Mouse (Mus musculus) E14TG2a.4 (cell line): ENCODE results near the gene Itpr2.
"Not testable (repeated sequence)": the region's sequence is repeated elsewhere in the genome, so short reads cannot be mapped to it uniquely, and the experiment has no call there.

ENCODE experiments used
- H3K27me3 ChIP-seq: 2 replicates; pipeline ENCODE4 v1.6.1; 2014; ENCODE audit warnings: low read length, control low read depth; ENCODE audit not compliant: insufficient read depth
- H3K36me3 ChIP-seq: 2 replicates; pipeline ENCODE4 v1.6.1; 2014; ENCODE audit warnings: low read length, control low read depth; ENCODE audit not compliant: insufficient read depth
- H3K4me1 ChIP-seq: replicated peaks from 2 replicates; pipeline ENCODE4 v1.6.1; 2014; ENCODE audit warnings: low read depth, low read length, control low read depth
- H3K4me3 ChIP-seq: replicated peaks from 2 replicates; pipeline ENCODE4 v1.5.1; 2014; ENCODE audit warnings: mild to moderate bottlenecking, low read length
- H3K9me3 ChIP-seq: 2 replicates; pipeline ENCODE4 v1.6.1; 2014; ENCODE audit warnings: low read length, control low read depth
- CTCF ChIP-seq: conservative IDR thresholded peaks from 2 replicates; pipeline ENCODE4 v1.5.1; 2014; ENCODE audit warnings: low read length
- NANOG ChIP-seq: IDR thresholded peaks from 2 replicates; pipeline ENCODE4 v1.6.1; 2014; ENCODE audit warnings: borderline replicate concordance, low read length, mixed read lengths
- POU5F1 ChIP-seq: IDR thresholded peaks from 2 replicates; pipeline ENCODE4 v1.6.1; 2014; ENCODE audit warnings: low read length, borderline replicate concordance

Itpr2 gene

GRCm38 (mm10) chr6:146473216-146473955 lies 28.6 kb downstream of the Itpr2 start:
- no peaks in the 10 kb centered on the region for H3K36me3 ChIP-seq
- H3K27me3 ChIP-seq: peaks cover 3% of the 10 kb centered on the region; the same call in 1 of the 2 replicates
- TF ChIP-seq CTCF (no peak), NANOG (no peak), POU5F1 (no peak)
- H3K4me1 ChIP-seq: peaks cover 3% of the 10 kb centered on the region; the same call in 1 of the 2 replicates
- H3K4me3 ChIP-seq: no peak overlapping the region
- H3K9me3 ChIP-seq: no peaks in the 10 kb centered on the region

GRCm38 (mm10) chr6:146470378-146470777 lies 31.6 kb downstream of the Itpr2 start:
- H3K27me3 ChIP-seq: peaks cover 3% of the 10 kb centered on the region; the same call in 1 of the 2 replicates
- no peaks in the 10 kb centered on the region for H3K9me3 ChIP-seq
- H3K4me3 ChIP-seq: no peak overlapping the region
- peaks cover 8% of the 10 kb centered on the region; the same call in 1 of the 2 replicates for H3K4me1 ChIP-seq
- TF ChIP-seq CTCF (no peak), NANOG (no peak), POU5F1 (no peak)
- no peaks in the 10 kb centered on the region for H3K36me3 ChIP-seq

- H3K4me1 ChIP-seq: peaks cover 8% of the 10 kb centered on the region; the same call in 1 of the 2 replicates
- no peaks in the 10 kb centered on the region for H3K9me3 ChIP-seq
- H3K36me3 ChIP-seq: no peaks in the 10 kb centered on the region
- peaks cover 3% of the 10 kb centered on the region; the same call in 1 of the 2 replicates for H3K27me3 ChIP-seq
- H3K4me3 ChIP-seq: no peak overlapping the region
- TF ChIP-seq NANOG: no peak
- no peak for TF ChIP-seq CTCF
- no peak for TF ChIP-seq POU5F1
Measured at GRCm38 (mm10) chr6:146469936-146470335, 32.1 kb downstream of the Itpr2 start.

- no peaks in the 10 kb centered on the region for H3K9me3 ChIP-seq
- H3K36me3 ChIP-seq: no peaks in the 10 kb centered on the region
- peaks cover 3% of the 10 kb centered on the region; the same call in 1 of the 2 replicates for H3K27me3 ChIP-seq
- no peak for TF ChIP-seq NANOG
- no peak for TF ChIP-seq CTCF
- no peak for TF ChIP-seq POU5F1
- no peak overlapping the region for H3K4me3 ChIP-seq
- H3K4me1 ChIP-seq: peaks cover 8% of the 10 kb centered on the region; the same call in 1 of the 2 replicates
Measured at GRCm38 (mm10) chr6:146468361-146468760, 33.7 kb downstream of the Itpr2 start.

- H3K9me3 ChIP-seq, H3K27me3 ChIP-seq, H3K4me3 ChIP-seq, H3K36me3 ChIP-seq: not testable (repeated sequence)
- peaks cover 22% of the 10 kb centered on the region for H3K4me1 ChIP-seq
Measured at GRCm38 (mm10) chr6:146464645-146465042, 37.4 kb downstream of the Itpr2 start.

- Histone ChIP-seq H3K9me3 (no peaks in the 10 kb centered on the region), H3K36me3 (no peaks in the 10 kb centered on the region), H3K27me3 (no peaks in the 10 kb centered on the region), H3K4me1 (peaks cover 26% of the 10 kb centered on the region), H3K4me3 (no peak overlapping the region)
- no peak for TF ChIP-seq NANOG
- TF ChIP-seq CTCF: no peak
- no peak for TF ChIP-seq POU5F1
Measured at GRCm38 (mm10) chr6:146464014-146464644, 37.9 kb downstream of the Itpr2 start.

- Histone ChIP-seq H3K9me3 (no peaks in the 10 kb centered on the region), H3K4me1 (peaks cover 33% of the 10 kb centered on the region), H3K36me3 (no peaks in the 10 kb centered on the region), H3K4me3 (no peak overlapping the region), H3K27me3 (no peaks in the 10 kb centered on the region)
- no peak for TF ChIP-seq POU5F1
- no peak for TF ChIP-seq NANOG
Measured at GRCm38 (mm10) chr6:146460936-146461335, 41.1 kb downstream of the Itpr2 start.

GRCm38 (mm10) chr6:146458436-146458835 lies 43.6 kb downstream of the Itpr2 start:
- no peaks in the 10 kb centered on the region for H3K9me3 ChIP-seq

GRCm38 (mm10) chr6:146456741-146457140 lies 45.3 kb downstream of the Itpr2 start:
- Histone ChIP-seq H3K4me1 (peaks cover 33% of the 10 kb centered on the region), H3K9me3 (no peaks in the 10 kb centered on the region), H3K27me3 (no peaks in the 10 kb centered on the region), H3K36me3 (no peaks in the 10 kb centered on the region), H3K4me3 (no peak overlapping the region)
- TF ChIP-seq POU5F1 (no peak), CTCF (no peak), NANOG (no peak)

More at GRCm38 (mm10) chr6:146458436-146458835, 43.6 kb downstream of the Itpr2 start:
- Histone ChIP-seq H3K36me3 (no peaks in the 10 kb centered on the region), H3K27me3 (no peaks in the 10 kb centered on the region), H3K4me3 (0 out of 2 replicates have a peak overlapping the region, but pooled peaks have one; percentile 3), H3K4me1 (peaks cover 33% of the 10 kb centered on the region)
- no peak for TF ChIP-seq CTCF
- TF ChIP-seq NANOG: no peak
- no peak for TF ChIP-seq POU5F1
